Mouse (Mus musculus): ENCODE results near the gene Arih1. TPM values are rescaled to one million over a fixed set of nuclear protein-coding genes. Genes with fewer than 3 reads are reported as not detected.

Arih1 gene
- total RNA-seq (2021): 100 to 1,000 TPM; 107 TPM

DNA sequence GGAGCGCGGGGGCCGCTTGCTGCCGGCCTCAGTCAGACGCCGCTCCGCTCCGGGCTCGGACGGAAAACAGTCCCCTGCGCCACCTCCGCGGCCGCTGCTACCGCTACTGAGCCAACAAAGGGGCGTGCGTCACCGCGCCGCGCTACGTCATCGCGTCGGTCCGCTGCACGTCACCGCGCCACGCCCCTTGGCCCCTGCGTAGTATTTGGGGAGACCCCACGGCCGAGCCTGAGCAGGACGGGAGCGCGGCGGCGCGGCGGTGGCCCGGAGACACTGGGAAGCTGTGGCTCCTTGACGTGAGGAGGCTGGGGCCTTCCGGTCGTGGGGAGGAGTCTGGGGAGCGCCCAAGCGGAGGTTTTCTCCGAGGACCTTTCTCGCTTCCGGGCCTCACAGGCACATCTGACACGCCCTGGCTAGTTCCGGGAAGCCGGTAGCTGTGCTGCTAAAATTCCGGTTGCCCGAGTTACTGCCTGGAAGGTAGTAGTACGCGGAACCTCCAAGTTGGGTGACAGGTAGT is at the start of gene Arih1:
Gene Arih1, minus strand, starts transcription at position 70 of the 517 bp plus-strand sequence.
- peak; percentile 98 to 100 for DNase-seq (ENCODE audit: extremely low spot score in 1 of 2, low spot score in 2 of 2)
- intact Hi-C loops (cut with DNase I): no loop called here

DNA sequence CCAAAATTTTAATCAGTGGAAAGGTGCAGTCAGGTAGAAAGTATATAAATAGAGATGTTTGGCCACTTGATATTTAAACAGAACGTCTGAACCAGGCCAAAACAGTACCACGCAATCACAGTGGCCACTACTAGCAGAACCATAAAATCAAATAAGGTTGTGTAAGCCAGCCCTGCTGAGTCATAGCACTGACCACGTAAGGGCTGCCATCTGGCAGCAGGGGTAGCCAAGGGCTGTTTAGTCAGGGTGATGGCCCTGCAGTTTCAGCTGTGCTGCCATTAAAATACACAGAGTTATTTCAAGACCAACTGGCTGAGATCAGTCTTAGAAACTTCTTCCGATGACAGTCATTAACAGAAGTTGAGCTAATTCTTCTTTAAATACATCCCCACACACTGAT is 47.5 kb upstream of the Arih1 start:
- no peak for DNase-seq (ENCODE audit: extremely low spot score in 1 of 2, low spot score in 2 of 2)
- intact Hi-C loops (cut with DNase I): no loop called here

DNA sequence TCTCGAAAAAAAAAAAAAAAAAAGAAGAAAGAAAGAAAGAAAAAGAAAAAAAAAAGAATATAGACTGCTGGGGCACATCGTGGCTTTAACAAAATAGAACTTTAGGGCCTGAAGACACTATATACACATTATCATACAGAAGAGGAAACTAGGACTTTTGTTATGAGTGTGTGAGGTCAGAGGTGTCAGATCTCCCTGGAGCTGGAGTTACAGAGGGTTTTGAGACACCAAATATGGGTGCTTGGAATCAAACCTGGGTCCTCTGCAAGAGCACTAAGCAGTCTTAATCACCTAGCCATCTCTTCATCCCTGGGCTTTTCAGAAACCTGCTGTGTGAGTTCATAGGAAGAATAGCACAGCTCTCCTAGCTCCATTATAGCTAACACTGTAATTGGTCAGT is 47.0 kb upstream of the Arih1 start:
- DNase-seq (ENCODE audit: extremely low spot score in 1 of 2, low spot score in 2 of 2): no peak
- intact Hi-C loops (cut with DNase I): no loop called here

DNA sequence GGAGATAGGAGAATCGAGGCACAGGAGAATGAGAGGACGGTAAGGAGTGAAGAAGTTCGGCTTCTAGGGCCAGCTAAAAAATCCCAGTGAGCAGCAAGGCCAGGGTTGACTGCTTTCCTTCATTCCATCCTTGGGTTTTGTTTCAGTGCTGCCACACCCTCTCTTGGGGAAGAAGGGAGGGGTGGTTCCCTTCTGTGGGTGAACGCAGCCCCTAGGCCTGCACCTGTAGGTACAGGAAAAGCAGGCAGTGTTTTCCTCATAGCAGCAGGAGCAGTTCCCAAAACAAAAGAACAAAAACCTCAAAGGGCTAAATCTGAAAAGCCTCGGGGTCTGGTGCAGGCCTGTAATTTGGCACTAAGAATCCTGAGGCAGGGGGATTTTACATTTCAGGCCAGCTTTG is 45.2 kb upstream of the Arih1 start:
- intact Hi-C loops (cut with DNase I): no loop called here
- DNase-seq (ENCODE audit: extremely low spot score in 1 of 2, low spot score in 2 of 2): no peak

DNA sequence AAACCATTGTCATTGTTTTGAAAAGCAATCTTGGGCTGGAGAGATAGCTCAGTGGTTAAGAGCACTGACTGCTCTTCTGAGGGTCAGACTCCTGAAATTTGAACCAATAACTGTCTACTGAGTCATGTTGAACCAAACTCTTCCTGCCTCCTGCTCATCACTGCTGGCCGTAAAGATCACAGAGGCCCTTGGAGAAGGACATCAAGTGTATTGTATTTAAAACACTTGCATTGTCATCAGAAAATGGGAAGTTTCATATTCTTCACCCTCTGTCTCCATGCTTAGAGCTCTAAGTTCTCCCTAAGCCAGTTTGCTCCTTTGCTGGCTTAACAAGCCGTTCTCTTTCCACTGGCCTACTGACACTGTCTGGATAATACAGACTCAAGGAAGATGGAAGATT is 41.9 kb upstream of the Arih1 start:
- no peak for DNase-seq (ENCODE audit: extremely low spot score in 1 of 2, low spot score in 2 of 2)
- intact Hi-C loops (cut with DNase I): no loop called here

DNA sequence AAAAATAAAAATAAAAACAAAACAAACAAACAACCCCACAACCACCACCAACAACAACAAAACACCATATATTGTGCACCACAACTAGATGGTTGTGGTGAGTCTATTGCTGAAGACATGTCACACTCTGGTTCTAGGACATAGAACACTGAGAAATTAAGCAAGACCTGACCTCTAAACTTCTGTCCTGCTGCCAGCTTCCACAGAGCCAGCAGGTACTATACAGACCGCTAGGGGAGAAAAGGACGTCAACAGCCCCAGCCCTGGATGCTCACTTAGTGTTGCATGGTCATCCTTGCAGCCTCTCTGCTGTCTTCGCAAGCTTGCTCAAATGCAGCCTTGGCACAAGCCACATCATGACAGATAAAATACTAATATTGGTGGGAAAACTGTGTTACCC is 41.2 kb upstream of the Arih1 start:
- intact Hi-C loops (cut with DNase I): no loop called here

DNA sequence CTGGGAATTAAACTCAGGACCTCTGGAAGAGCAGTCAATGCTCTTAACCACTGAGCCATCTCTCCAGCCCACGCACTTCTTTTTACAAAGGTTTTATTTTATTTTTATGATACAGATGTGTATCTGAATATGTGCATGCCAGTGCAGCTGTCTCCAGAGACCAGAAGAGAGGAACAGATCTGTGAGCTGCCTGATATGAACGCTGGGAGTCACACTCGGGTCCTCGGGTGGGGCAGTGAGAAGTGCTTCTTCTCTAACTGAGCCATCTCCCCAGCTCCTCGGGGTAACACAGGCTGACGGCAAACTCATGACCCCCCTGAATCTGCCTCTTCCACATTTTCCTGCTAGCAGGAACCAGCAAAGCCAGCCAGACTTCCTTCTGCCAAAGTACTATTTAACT is 40.3 kb upstream of the Arih1 start:
- DNase-seq (ENCODE audit: extremely low spot score in 1 of 2, low spot score in 2 of 2): no peak
- intact Hi-C loops (cut with DNase I): no loop called here

More for the DNA sequence above, 41.2 kb upstream of the Arih1 start:
- no peak for DNase-seq (ENCODE audit: extremely low spot score in 1 of 2, low spot score in 2 of 2)

DNA sequence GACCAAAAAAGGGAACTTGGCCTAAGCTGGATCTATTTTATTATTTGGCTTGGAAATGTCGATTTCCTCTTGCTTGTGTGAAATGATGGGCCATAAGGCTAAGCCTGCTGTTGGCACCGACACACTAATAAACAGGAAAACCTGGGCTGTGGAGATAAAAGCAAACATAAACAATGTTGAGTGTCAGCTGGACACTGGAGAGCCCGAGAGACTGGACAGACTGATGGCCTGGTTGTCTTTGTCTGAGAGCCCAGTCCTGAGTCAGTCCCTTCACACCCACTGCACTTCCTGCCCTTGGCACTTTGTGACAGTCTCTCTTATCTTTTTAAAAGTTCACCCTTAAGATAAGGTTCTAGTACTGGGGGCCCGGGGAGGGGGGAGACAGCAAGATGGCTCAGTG is 36.5 kb upstream of the Arih1 start:
- intact Hi-C loops (cut with DNase I): no loop called here
- no peak for DNase-seq (ENCODE audit: extremely low spot score in 1 of 2, low spot score in 2 of 2)

DNA sequence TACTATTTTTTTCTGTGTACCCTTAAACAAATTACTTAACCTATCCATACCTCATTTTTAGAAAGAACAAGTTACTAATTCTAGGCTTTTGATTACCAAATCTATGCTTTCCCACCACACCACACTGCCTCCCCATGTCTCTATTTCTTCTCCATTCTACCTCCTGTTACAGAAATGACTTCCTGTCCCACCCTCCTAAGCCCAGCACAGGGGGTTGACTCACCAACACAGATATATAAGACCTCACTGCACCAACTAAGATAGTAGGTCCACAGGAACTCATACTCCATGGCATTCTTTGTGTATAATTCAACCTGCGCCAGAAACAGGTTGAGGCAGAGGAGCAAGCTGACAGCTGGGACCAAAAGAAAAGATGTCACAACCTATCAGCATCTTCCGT is 33.0 kb upstream of the Arih1 start:
- no peak for DNase-seq (ENCODE audit: extremely low spot score in 1 of 2, low spot score in 2 of 2)
- intact Hi-C loops (cut with DNase I): no loop called here

DNA sequence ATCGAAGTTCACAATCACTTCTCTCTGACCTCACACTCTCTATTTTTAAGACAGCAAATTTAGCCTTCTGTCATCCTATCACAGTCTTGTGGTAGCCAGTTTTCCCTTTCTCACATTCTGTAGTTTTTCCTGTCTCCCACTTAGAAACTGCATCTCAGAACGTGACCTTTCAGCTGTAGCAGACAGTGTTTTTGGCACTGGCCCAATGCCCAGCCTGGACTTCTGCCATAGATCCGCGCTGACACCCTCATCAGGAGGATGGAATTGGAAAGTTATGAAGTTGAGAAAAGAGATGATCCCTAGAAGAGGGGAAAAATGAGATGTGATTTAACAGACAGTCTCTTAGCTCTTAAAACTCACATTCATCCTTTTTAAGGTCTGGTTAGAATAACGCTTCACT is 32.6 kb upstream of the Arih1 start:
- intact Hi-C loops (cut with DNase I): no loop called here
- peak; percentile 37 to 70 for DNase-seq (ENCODE audit: extremely low spot score in 1 of 2, low spot score in 2 of 2)

DNA sequence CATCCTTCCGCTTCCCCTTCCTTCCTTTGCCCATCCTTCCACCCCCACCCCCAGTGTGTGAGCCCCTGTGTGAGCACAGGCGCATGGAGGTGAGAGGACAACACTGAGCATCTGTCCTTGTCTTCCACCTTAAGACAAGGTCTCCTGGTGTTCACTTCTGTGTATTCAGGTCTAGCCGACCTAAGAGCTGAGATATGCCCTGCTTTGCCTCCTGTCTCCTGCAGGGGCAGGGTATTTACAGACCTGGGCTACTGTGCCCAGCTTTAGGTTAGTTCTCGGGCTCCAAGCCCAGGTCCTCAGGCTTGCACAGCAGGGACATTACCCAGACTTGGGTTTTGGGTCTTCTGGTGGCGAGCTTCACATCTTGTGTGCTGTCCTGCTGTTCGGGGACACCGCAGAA is 30.7 kb upstream of the Arih1 start:
- intact Hi-C loops (cut with DNase I): no loop called here
- DNase-seq (ENCODE audit: extremely low spot score in 1 of 2, low spot score in 2 of 2): no peak

DNA sequence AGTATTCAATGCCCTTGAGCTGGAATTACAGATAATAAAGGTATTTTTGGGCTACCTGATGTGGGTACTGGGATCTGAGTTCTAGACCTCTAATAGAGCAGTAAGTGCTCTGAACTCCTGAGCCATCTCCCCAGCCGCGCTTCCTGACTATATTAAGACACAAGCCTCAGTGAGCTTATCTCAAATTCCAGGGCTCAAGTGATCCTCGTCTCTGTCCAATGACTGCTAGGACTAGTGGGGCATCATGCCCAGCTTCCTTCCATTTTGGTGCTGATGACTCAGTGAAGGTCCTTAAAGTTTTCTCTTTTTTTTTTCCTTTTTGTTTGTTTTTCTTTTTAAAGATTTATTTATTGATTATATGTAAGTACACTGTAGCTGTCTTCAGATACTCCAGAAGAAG is 28.7 kb upstream of the Arih1 start:
- intact Hi-C loops (cut with DNase I): no loop called here
- DNase-seq (ENCODE audit: extremely low spot score in 1 of 2, low spot score in 2 of 2): no peak

DNA sequence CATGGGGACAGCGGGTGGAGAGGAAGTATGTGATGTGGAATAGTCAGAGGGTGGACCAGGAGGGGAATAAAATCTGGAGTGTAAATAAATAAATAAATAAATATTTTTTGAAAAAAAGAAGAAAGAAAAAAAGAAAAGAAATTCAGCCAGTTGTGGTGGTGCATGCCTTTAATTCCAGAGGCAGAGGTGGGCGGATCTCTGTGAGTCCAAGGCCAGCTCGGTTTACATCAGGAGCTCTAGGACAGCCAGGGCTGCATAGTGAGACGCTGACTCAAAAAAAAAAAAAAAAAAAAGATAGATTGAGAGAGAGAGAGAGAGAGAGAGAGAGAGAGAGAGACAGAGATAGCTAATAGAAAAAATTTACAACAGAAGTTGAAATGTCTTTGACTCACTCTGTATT is 26.0 kb upstream of the Arih1 start:
- DNase-seq (ENCODE audit: extremely low spot score in 1 of 2, low spot score in 2 of 2): no peak
- intact Hi-C loops (cut with DNase I): no loop called here

DNA sequence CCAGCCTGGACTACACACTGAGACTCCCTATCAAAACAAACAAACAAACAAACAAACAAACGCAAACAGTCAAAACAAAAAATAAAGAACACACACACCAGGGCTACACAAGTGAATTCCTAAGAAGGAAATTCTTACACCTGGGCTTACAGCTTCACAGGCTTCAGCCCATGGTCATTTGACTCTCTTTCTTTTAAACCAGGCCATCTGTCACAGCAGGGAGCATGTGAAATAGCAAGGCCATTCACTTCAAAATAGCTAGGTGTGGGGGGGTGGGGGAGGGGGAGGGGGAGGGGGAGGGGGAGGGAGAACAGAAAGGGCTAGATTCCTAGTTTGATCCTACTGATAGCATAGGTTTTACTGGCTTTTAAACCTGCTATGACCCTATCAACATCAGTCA is 21.7 kb upstream of the Arih1 start:
- intact Hi-C loops (cut with DNase I): no loop called here
- no peak for DNase-seq (ENCODE audit: extremely low spot score in 1 of 2, low spot score in 2 of 2)

DNA sequence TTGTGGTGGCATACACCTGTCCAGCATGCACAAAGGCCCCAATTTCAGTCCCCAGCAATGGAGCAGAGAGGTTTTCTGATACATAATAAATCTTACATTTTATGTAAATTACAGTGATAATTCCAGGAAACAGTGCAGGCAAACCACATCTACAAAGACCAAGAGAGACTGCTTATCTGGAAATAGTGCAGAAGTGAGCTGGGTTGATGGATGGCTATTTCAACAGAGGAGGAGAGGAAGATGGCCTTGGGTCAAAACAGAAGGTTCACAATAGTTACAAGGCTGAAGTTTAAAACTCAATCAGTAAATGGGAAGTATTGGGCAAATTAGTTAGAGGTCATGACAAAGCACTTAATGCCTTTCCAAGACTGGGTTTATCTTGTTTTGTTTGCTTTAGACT is 913 bp upstream of the Arih1 start:
- intact Hi-C loops (cut with DNase I): no loop called here
- DNase-seq (ENCODE audit: extremely low spot score in 1 of 2, low spot score in 2 of 2): no peak

DNA sequence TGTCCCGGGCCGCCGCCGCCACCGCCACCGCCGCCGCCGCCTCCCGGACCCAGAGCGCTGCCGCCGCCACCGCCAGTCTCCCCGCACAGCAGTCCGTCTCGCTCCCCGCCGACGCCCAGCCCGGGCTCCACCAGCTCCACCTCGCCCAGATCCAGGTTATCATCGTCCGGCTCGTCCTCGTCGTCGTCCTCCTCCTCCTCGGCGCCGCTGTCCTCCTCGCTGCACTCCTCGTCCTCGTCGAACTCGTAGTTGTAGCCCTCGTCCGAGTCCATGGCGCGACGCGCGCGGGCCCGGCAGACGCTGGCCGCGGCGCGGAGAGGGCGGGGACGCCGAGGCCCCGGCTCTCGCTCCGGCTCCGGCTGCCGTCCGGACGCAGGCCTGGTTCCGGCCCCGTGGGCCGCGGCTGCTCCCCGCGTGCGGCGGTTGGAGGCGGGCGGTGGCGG is 321 bp downstream of the Arih1 start:
- DNase-seq (ENCODE audit: extremely low spot score in 1 of 2, low spot score in 2 of 2): no peak
- intact Hi-C loops (cut with DNase I): no loop called here

DNA sequence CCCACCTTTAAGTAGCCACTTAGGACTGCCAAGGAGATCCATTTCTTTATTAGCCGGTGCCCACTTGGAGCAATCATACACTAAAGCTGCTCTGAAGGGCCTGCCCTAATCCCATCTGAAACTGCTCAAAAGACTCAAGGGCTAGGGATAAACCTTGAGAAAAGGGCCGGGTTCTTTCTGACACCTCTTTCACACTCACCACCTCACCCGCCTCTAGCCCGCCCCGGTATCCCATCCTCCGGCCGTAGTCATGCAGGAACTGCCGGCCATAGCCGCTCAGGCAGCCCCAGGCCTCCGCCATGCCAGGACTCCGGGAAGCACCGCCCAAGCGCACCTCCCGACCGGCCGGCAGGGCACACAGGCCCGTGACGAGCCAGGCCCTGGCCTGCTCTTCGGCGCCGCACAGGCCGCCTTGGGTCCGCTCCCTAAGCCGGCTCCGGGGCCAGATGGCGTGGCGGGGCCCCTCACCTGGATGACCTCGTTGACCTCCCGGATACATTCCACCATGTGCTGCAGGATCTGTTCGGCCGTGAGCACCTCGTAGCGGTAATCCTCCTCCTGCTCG is 825 bp downstream of the Arih1 start:
- intact Hi-C loops (cut with DNase I): no loop called here
- DNase-seq (ENCODE audit: extremely low spot score in 1 of 2, low spot score in 2 of 2): peak; percentile 26 to 83

DNA sequence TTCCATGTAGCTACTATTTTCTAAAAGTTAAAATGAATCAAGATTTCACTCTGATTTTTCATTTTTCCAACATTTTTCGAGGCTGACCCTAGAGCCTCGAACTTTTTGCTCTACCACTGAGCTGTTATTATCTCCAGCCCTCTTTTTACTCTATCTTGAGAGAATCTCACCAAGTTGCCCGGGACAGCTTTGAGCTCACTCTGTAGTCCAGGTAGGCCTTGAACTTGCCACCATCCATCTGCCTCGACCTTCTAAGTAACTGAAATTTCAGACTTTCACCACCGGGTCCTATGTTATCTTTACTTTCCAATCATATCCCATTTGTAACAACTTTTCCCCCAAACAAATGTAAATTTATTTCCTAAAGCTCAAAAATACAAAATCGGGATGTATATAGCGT is 1.7 kb downstream of the Arih1 start:
- intact Hi-C loops (cut with DNase I): no loop called here
- no peak for DNase-seq (ENCODE audit: extremely low spot score in 1 of 2, low spot score in 2 of 2)

DNA sequence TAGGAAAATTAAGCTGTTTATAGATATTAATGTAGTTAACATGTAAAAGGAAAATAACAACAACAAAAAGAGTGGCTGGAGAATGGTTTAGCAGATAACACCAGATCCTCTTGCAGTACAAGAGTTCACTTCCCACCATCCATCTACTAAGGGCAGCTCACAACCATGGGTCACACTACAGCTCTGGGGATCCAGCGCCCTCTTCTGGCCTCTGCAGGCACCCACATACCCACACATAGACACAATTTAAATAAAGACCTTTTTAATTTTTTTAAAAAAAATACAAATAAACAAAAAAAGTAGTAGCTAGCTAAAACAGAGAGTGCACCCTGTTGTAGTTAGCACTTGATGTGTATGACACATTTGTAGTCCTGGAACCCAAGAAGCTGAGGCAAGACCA is 4.0 kb downstream of the Arih1 start:
- intact Hi-C loops (cut with DNase I): no loop called here
- no peak for DNase-seq (ENCODE audit: extremely low spot score in 1 of 2, low spot score in 2 of 2)

DNA sequence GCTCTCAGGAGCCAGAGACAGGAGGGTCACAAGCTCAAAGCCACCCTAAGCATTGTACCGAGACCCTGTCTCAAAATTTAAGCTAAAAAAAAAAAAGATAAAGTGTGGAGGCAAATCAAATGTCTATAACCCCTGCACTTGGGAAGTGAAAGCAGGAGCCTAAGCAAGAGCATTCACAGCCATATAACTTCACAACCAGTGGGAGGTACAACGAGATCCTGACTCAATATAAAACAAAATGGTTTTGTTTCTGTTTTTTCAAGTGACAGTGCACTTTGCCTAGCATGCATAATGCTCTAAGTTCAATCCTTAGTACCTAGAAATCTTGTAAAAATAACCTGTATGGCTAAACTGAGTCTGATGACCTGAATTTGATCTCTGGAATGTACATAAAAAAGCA is 9.8 kb downstream of the Arih1 start:
- DNase-seq (ENCODE audit: extremely low spot score in 1 of 2, low spot score in 2 of 2): no peak
- intact Hi-C loops (cut with DNase I): no loop called here

DNA sequence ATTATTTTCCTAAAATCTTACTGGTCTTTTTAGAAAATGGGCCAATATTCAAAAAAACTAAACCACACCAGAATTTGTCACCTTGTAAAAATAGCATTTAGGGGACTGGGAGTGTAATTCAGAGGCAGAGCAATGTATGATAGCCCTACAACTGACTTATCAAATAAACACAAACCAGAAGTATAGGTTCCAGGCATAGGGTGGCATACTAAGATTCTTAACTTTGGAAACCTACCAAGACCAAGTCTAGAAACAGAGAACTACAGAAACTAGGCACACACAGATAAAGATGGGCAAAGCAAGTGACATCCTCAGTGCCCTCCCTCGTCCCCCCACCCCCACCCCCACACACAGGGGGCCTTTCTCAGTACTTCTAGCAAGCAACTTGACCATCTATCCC is 11.6 kb downstream of the Arih1 start:
- DNase-seq (ENCODE audit: extremely low spot score in 1 of 2, low spot score in 2 of 2): no peak
- intact Hi-C loops (cut with DNase I): no loop called here
